Mouse (Mus musculus) liver, embryonic 14.5 days (tissue): ENCODE results near the gene Mtrex.

Source experiments
- CTCF ChIP-seq: IDR thresholded peaks from 2 replicates; pipeline ENCODE4 v1.5.1; 2016; ENCODE audit warnings: antibody characterized with exemption, low read depth, control low read depth
- EP300 ChIP-seq: IDR thresholded peaks from 2 replicates; pipeline ENCODE4 v1.6.1; 2016; ENCODE audit warnings: antibody characterized with exemption, low read depth

- no peak for TF ChIP-seq CTCF
- TF ChIP-seq EP300: no peak
Measured at GRCm38 (mm10) chr13:112862978-112863677, 64.1 kb downstream of the Mtrex start.
